Mouse (Mus musculus) embryo, embryonic 9.5 days (tissue): ENCODE data around the gene Nav3.
"Not testable (repeated sequence)": the region's sequence is repeated elsewhere in the genome, so short reads cannot be mapped to it uniquely, and the experiment has no call there.

ENCODE experiments used
- DNase-seq: peaks from one replicate; pipeline ENCODE4 v3.0.0-alpha.2; 2017; ENCODE audit errors: extremely low spot score

The Nav3 gene

GRCm38 (mm10) chr10:110383506-110384229 lies 72.3 kb downstream of the Nav3 start:
- DNase-seq = not testable (repeated sequence)

GRCm38 (mm10) chr10:110380792-110381191 lies 75.2 kb downstream of the Nav3 start:
- DNase-seq = no peak

- DNase-seq = no peak
Observed at GRCm38 (mm10) chr10:110372724-110373455, 83.1 kb downstream of the Nav3 start.

GRCm38 (mm10) chr10:110352148-110352547 lies 103.9 kb downstream of the Nav3 start:
- DNase-seq = no peak

- DNase-seq = no peak
Observed at GRCm38 (mm10) chr10:110330030-110330429, 126.0 kb downstream of the Nav3 start.

- DNase-seq = no peak
Observed at GRCm38 (mm10) chr10:110329629-110330028, 126.4 kb downstream of the Nav3 start.

GRCm38 (mm10) chr10:110322082-110322632 lies 133.8 kb downstream of the Nav3 start:
- no peak for DNase-seq

GRCm38 (mm10) chr10:110317275-110317674 lies 138.7 kb downstream of the Nav3 start:
- no peak for DNase-seq

GRCm38 (mm10) chr10:110314525-110314924 lies 141.5 kb downstream of the Nav3 start:
- DNase-seq = no peak

- DNase-seq = no peak
Observed at GRCm38 (mm10) chr10:110313959-110314358, 142.0 kb downstream of the Nav3 start.

- DNase-seq = no peak
Observed at GRCm38 (mm10) chr10:110309511-110309910, 146.5 kb downstream of the Nav3 start.

- DNase-seq = no peak
Observed at GRCm38 (mm10) chr10:110305609-110306008, 150.4 kb downstream of the Nav3 start.

- DNase-seq = no peak
Observed at GRCm38 (mm10) chr10:110290016-110290623, 165.9 kb downstream of the Nav3 start.

GRCm38 (mm10) chr10:110283879-110284278 lies 172.1 kb downstream of the Nav3 start:
- DNase-seq = no peak

GRCm38 (mm10) chr10:110272818-110273217 lies 183.2 kb downstream of the Nav3 start:
- DNase-seq = no peak

- no peak for DNase-seq
Observed at GRCm38 (mm10) chr10:110270561-110270960, 185.4 kb downstream of the Nav3 start.

GRCm38 (mm10) chr10:110242128-110242561 lies 213.9 kb downstream of the Nav3 start:
- DNase-seq = peak; percentile 14

- DNase-seq = no peak
Observed at GRCm38 (mm10) chr10:110240667-110241066, 215.3 kb downstream of the Nav3 start.

GRCm38 (mm10) chr10:110233307-110233930 lies 222.6 kb downstream of the Nav3 start:
- DNase-seq = no peak

- DNase-seq = no peak
Observed at GRCm38 (mm10) chr10:110206411-110206810, 249.6 kb downstream of the Nav3 start.

GRCm38 (mm10) chr10:110204121-110204697 lies 251.8 kb downstream of the Nav3 start:
- no peak for DNase-seq

- DNase-seq = peak; percentile 4
Observed at GRCm38 (mm10) chr10:110192881-110193280, 263.1 kb downstream of the Nav3 start.
